Mouse (Mus musculus): Measurements from ENCODE around the gene Cltc. TPM values are rescaled to one million over a fixed set of nuclear protein-coding genes. Genes with fewer than 3 reads are reported as not detected.
"Not testable (repeated sequence)": the region's sequence is repeated elsewhere in the genome, so short reads cannot be mapped to it uniquely, and the experiment has no call there.

Cltc gene
- polyA plus RNA-seq (2016; fragmentation: Nextera tagmentation; extraction: Ambion mirVana), result 132 and 137 TPM in 2 replicates

GRCm38 (mm10) chr11:86757480-86758371 lies at the start of gene Cltc:
TSS of gene Cltc (minus strand) at chr11:86757565.
- Histone ChIP-seq H3K27me3 (replicated peaks; ENCODE audit: low read depth, poor library complexity, severe bottlenecking) (no peaks in the 10 kb centered on the region), H3K9me3 (no peaks in the 10 kb centered on the region), H3K27ac (replicated peaks) (peak within 1 kb of the TSS; percentile 96), H3K36me3 (replicated peaks) (peaks cover 8% of the 10 kb centered on the region), H3K4me1 (peaks cover 27% of the 10 kb centered on the region), H3K4me3 (peak within 1 kb of the TSS; percentile 71)
- peak; percentile 96 for DNase-seq (ENCODE audit: low spot score)
- under 1% methylated on average over 73 of the region's 73 CpGs for WGBS

GRCm38 (mm10) chr11:86807001-86807477 lies 49.7 kb upstream of the Cltc start:
- WGBS, result 1% methylated on average over 25 of the region's 25 CpGs
- H3K27me3 ChIP-seq (replicated peaks; ENCODE audit: low read depth, poor library complexity, severe bottlenecking), result no peaks in the 10 kb centered on the region
- H3K4me3 ChIP-seq, result peak overlapping the region; percentile 99
- peak overlapping the region; percentile 89 for H3K27ac ChIP-seq (replicated peaks)
- H3K9me3 ChIP-seq, result no peaks in the 10 kb centered on the region
- H3K4me1 ChIP-seq, result peaks cover 12% of the 10 kb centered on the region
- DNase-seq (ENCODE audit: low spot score), result peak; percentile 77
- H3K36me3 ChIP-seq (replicated peaks), result peaks cover 43% of the 10 kb centered on the region

GRCm38 (mm10) chr11:86794161-86794560 lies 36.8 kb upstream of the Cltc start:
- H3K36me3 ChIP-seq (replicated peaks), result peaks cover 91% of the 10 kb centered on the region
- WGBS, result 91% methylated on average over 1 of the region's 1 CpGs

GRCm38 (mm10) chr11:86787436-86787835 lies 30.1 kb upstream of the Cltc start:
- not testable (repeated sequence) for H3K4me3 ChIP-seq; DNase-seq (ENCODE audit: low spot score); H3K4me1 ChIP-seq; H3K27ac ChIP-seq (replicated peaks); H3K27me3 ChIP-seq (replicated peaks; ENCODE audit: low read depth, poor library complexity, severe bottlenecking); H3K9me3 ChIP-seq
- H3K36me3 ChIP-seq (replicated peaks), result peaks cover 88% of the 10 kb centered on the region
- WGBS, result 94% methylated on average over 5 of the region's 5 CpGs

More at GRCm38 (mm10) chr11:86794161-86794560, 36.8 kb upstream of the Cltc start:
- no peak overlapping the region for H3K27ac ChIP-seq (replicated peaks)
- no peaks in the 10 kb centered on the region for H3K9me3 ChIP-seq
- H3K4me3 ChIP-seq, result no peak overlapping the region
- DNase-seq (ENCODE audit: low spot score), result no peak
- no peaks in the 10 kb centered on the region for H3K4me1 ChIP-seq
- no peaks in the 10 kb centered on the region for H3K27me3 ChIP-seq (replicated peaks; ENCODE audit: low read depth, poor library complexity, severe bottlenecking)

- no peaks in the 10 kb centered on the region for H3K4me1 ChIP-seq
- no peak for DNase-seq (ENCODE audit: low spot score)
- H3K27ac ChIP-seq (replicated peaks), result no peak overlapping the region
- H3K9me3 ChIP-seq, result no peaks in the 10 kb centered on the region
- H3K36me3 ChIP-seq (replicated peaks), result peaks cover 88% of the 10 kb centered on the region
- H3K27me3 ChIP-seq (replicated peaks; ENCODE audit: low read depth, poor library complexity, severe bottlenecking), result no peaks in the 10 kb centered on the region
- WGBS, result 93% methylated on average over 2 of the region's 2 CpGs
- no peak overlapping the region for H3K4me3 ChIP-seq
These were observed 28.4 kb upstream of the Cltc start for GRCm38 (mm10) chr11:86785767-86786166.

- Histone ChIP-seq H3K27ac (replicated peaks) (no peak overlapping the region), H3K4me3 (no peak overlapping the region), H3K36me3 (replicated peaks) (peaks cover 64% of the 10 kb centered on the region), H3K4me1 (no peaks in the 10 kb centered on the region), H3K9me3 (no peaks in the 10 kb centered on the region), H3K27me3 (replicated peaks; ENCODE audit: low read depth, poor library complexity, severe bottlenecking) (no peaks in the 10 kb centered on the region)
- 92% methylated on average over 4 of the region's 4 CpGs for WGBS
- no peak for DNase-seq (ENCODE audit: low spot score)
These were observed 12.5 kb upstream of the Cltc start for GRCm38 (mm10) chr11:86769884-86770283.

GRCm38 (mm10) chr11:86764501-86764900 lies 7.1 kb upstream of the Cltc start:
- Histone ChIP-seq H3K4me3 (no peak overlapping the region), H3K27ac (replicated peaks) (no peak overlapping the region), H3K4me1 (no peaks in the 10 kb centered on the region), H3K27me3 (replicated peaks; ENCODE audit: low read depth, poor library complexity, severe bottlenecking) (no peaks in the 10 kb centered on the region), H3K9me3 (no peaks in the 10 kb centered on the region), H3K36me3 (replicated peaks) (peaks cover 12% of the 10 kb centered on the region)
- 88% methylated on average over 2 of the region's 2 CpGs for WGBS
- DNase-seq (ENCODE audit: low spot score), result no peak

GRCm38 (mm10) chr11:86763127-86763526 lies 5.8 kb upstream of the Cltc start:
- H3K27me3 ChIP-seq (replicated peaks; ENCODE audit: low read depth, poor library complexity, severe bottlenecking); H3K4me1 ChIP-seq; H3K27ac ChIP-seq (replicated peaks); H3K4me3 ChIP-seq; H3K9me3 ChIP-seq; H3K36me3 ChIP-seq (replicated peaks); DNase-seq (ENCODE audit: low spot score): not testable (repeated sequence)
- 94% methylated on average over 11 of the region's 11 CpGs for WGBS

GRCm38 (mm10) chr11:86760357-86760756 lies 3.0 kb upstream of the Cltc start:
- Histone ChIP-seq H3K36me3 (replicated peaks) (no peaks in the 10 kb centered on the region), H3K4me3 (no peak overlapping the region), H3K4me1 (peaks cover 21% of the 10 kb centered on the region), H3K27ac (replicated peaks) (no peak overlapping the region), H3K9me3 (no peaks in the 10 kb centered on the region), H3K27me3 (replicated peaks; ENCODE audit: low read depth, poor library complexity, severe bottlenecking) (no peaks in the 10 kb centered on the region)
- no peak for DNase-seq (ENCODE audit: low spot score)

- Histone ChIP-seq H3K9me3 (no peaks in the 10 kb centered on the region), H3K36me3 (replicated peaks) (no peaks in the 10 kb centered on the region), H3K27me3 (replicated peaks; ENCODE audit: low read depth, poor library complexity, severe bottlenecking) (no peaks in the 10 kb centered on the region), H3K4me3 (no peak overlapping the region), H3K27ac (replicated peaks) (no peak overlapping the region), H3K4me1 (peaks cover 25% of the 10 kb centered on the region)
- DNase-seq (ENCODE audit: low spot score), result no peak
- 89% methylated on average over 2 of the region's 2 CpGs for WGBS
These were observed 2.5 kb upstream of the Cltc start for GRCm38 (mm10) chr11:86759886-86760285.

- Histone ChIP-seq H3K27me3 (replicated peaks; ENCODE audit: low read depth, poor library complexity, severe bottlenecking) (no peaks in the 10 kb centered on the region), H3K4me1 (peaks cover 27% of the 10 kb centered on the region), H3K36me3 (replicated peaks) (no peaks in the 10 kb centered on the region), H3K4me3 (no peak overlapping the region), H3K27ac (replicated peaks) (no peak overlapping the region), H3K9me3 (no peaks in the 10 kb centered on the region)
- no peak for DNase-seq (ENCODE audit: low spot score)
- 90% methylated on average over 1 of the region's 1 CpGs for WGBS
These were observed 1.9 kb upstream of the Cltc start for GRCm38 (mm10) chr11:86759226-86759625.

GRCm38 (mm10) chr11:86758559-86758958 lies 1.2 kb upstream of the Cltc start:
- peak overlapping the region; percentile 96 for H3K27ac ChIP-seq (replicated peaks)
- peak overlapping the region; percentile 71 for H3K4me3 ChIP-seq
- H3K36me3 ChIP-seq (replicated peaks), result peaks cover 4% of the 10 kb centered on the region
- no peaks in the 10 kb centered on the region for H3K27me3 ChIP-seq (replicated peaks; ENCODE audit: low read depth, poor library complexity, severe bottlenecking)
- H3K4me1 ChIP-seq, result peaks cover 27% of the 10 kb centered on the region
- 41% methylated on average over 6 of the region's 6 CpGs for WGBS
- no peaks in the 10 kb centered on the region for H3K9me3 ChIP-seq
- no peak for DNase-seq (ENCODE audit: low spot score)

- under 1% methylated on average over 18 of the region's 18 CpGs for WGBS
- peak overlapping the region; percentile 71 for H3K4me3 ChIP-seq
- H3K36me3 ChIP-seq (replicated peaks), result peaks cover 9% of the 10 kb centered on the region
- no peak for DNase-seq (ENCODE audit: low spot score)
- no peaks in the 10 kb centered on the region for H3K9me3 ChIP-seq
- peaks cover 27% of the 10 kb centered on the region for H3K4me1 ChIP-seq
- H3K27ac ChIP-seq (replicated peaks), result peak overlapping the region; percentile 96
- H3K27me3 ChIP-seq (replicated peaks; ENCODE audit: low read depth, poor library complexity, severe bottlenecking), result no peaks in the 10 kb centered on the region
These were observed 254 bp downstream of the Cltc start for GRCm38 (mm10) chr11:86757142-86757479.
